Mouse (Mus musculus) forebrain, embryonic 14.5 days (tissue): ENCODE results near the gene Cox5b. TPM values are rescaled to one million over a fixed set of nuclear protein-coding genes. Genes with fewer than 3 reads are reported as not detected.
"Not testable (repeated sequence)": the region's sequence is repeated elsewhere in the genome, so short reads cannot be mapped to it uniquely, and the experiment has no call there.

Experiments used
- ATAC-seq: fragments of 200-750 bp; cut with Nextera tagmentation; 2 replicates; pipeline ENCODE4 v1.8.0; 2017; ENCODE audit warnings: mild to moderate bottlenecking, moderate library complexity
- DNase-seq: peaks from one replicate; pipeline ENCODE4 v3.0.0-alpha.2; 2015; ENCODE audit warnings: low spot score
- H3K27ac ChIP-seq: fragments of 300-500 bp; sonication (generic); 2 replicates; pipeline ENCODE4 v1.5.1; 2014; ENCODE audit warnings: low read depth, mild to moderate bottlenecking, control low read depth, low read length, moderate library complexity
- H3K27me3 ChIP-seq: fragments of 300-500 bp; sonication (generic); replicated peaks from 2 replicates; pipeline ENCODE4 v1.6.1; 2014; ENCODE audit warnings: low read length, control low read depth, mixed read lengths; ENCODE audit not compliant: control insufficient read depth, insufficient read depth
- H3K36me3 ChIP-seq: fragments of 300-500 bp; sonication (generic); 2 replicates; pipeline ENCODE4 v1.6.1; 2014; ENCODE audit warnings: low read length, control low read depth; ENCODE audit not compliant: control insufficient read depth, insufficient read depth
- H3K4me1 ChIP-seq: fragments of 300-500 bp; sonication (generic); 2 replicates; pipeline ENCODE4 v1.6.1; 2014; ENCODE audit warnings: antibody characterized with exemption, low read length, control low read depth; ENCODE audit not compliant: control insufficient read depth, insufficient read depth
- H3K4me2 ChIP-seq: fragments of 300-500 bp; sonication (generic); 2 replicates; pipeline ENCODE4 v1.6.1; 2014; ENCODE audit warnings: mild to moderate bottlenecking, control low read depth, low read length
- H3K4me3 ChIP-seq: fragments of 300-500 bp; sonication (generic); 2 replicates; pipeline ENCODE4 v1.5.1; 2014; ENCODE audit warnings: low read depth, low read length, control low read depth
- H3K9ac ChIP-seq: fragments of 300-500 bp; sonication (generic); 2 replicates; pipeline ENCODE4 v1.6.1; 2014; ENCODE audit warnings: mild to moderate bottlenecking, low read length, control low read depth, moderate library complexity
- H3K9me3 ChIP-seq: fragments of 300-500 bp; sonication (generic); replicated peaks from 2 replicates; pipeline ENCODE4 v1.6.1; 2016; ENCODE audit warnings: low read length, control low read depth, mixed read lengths; ENCODE audit not compliant: control insufficient read depth
- WGBS: fragments of 180-500 bp; shearing (Covaris S2); extraction: QIAGEN DNeasy Blood & Tissue Kit; methylation state at CpG from one replicate; pipeline ENCODE4 v1.1.7; 2014; 5-methylcytosine and 5-hydroxymethylcytosine counted together
- polyA plus RNA-seq: library from polyadenylated mRNA; unstranded; fragments of >200 nt; fragmentation: Nextera tagmentation; extraction: Ambion mirVana; gene quantifications from 2 replicates; pipeline ENCODE4 v1.2.1, GENCODE M21; 2014

Gene Cox5b
- polyA plus RNA-seq, 1 experiment from 2014 or later: 697 TPM

DNA sequence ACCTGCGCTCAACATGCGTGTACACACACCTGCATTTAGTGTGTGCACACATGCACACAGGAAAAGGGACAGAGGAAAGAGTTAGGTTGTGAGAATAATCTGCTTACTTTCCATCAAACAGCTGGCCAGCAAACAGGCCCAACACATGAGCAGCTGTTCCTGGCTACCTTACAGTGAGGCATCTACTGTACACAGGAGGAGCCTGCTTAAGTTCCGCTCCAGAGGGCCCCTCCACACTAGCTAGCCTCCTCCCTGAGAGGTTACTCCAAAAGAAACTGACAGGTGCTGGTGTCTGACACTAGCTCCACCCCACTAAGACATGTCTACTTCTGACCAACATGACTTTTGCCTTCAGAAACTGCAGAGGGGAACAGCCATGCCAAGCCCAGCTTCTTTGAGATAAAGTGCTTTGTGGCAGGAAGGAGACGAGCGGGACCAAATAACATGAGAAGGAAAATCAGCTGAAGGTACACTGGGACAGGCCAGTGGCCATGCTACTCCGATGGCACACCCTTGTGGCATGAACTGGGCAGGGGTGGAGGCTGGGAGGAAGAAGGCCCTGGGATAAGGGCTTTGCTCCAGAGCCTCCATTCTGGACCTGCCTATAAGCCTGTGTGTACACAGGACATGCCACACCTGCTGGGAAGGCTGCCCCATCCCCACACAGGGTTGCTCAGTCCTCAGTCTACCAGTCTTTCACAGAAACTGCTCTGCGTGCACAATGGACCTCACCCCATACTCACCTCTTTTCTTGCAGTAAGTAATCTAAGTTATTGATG lies 32.4 kb upstream of the Cox5b start:
- H3K9ac ChIP-seq: no peak overlapping the region
- no peaks in the 10 kb centered on the region for H3K27me3 ChIP-seq
- H3K36me3 ChIP-seq: no peaks in the 10 kb centered on the region
- no peak for DNase-seq
- H3K4me3 ChIP-seq: no peak overlapping the region
- 90% methylated on average over 7 of the region's 7 CpGs for WGBS
- H3K9me3 ChIP-seq: no peaks in the 10 kb centered on the region
- no peak overlapping the region for H3K27ac ChIP-seq
- no peaks in the 10 kb centered on the region for H3K4me1 ChIP-seq
- no peak overlapping the region for H3K4me2 ChIP-seq
- no peak for ATAC-seq

DNA sequence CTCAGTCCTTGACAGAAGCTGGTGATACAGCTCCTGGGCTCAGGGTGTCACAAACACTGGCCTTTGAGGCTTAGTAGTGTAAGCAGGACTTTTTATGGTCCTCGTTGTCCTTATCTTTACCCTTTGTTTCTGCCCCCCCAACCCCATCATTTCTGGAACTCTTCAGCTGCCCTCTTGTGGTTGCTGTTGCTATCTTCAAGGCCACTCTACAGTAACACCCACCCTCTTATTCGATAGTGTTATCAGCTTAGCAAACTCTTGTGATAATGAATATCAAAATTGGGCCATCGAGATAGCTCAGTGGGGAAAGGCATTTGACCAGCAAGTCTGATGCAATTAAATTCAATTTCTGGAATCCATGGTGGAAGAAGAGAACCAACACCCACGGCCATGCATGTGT lies 26.8 kb upstream of the Cox5b start:
- H3K27ac ChIP-seq: no peak overlapping the region
- no peak overlapping the region for H3K4me3 ChIP-seq
- DNase-seq (peak; percentile 32), ATAC-seq (no peak)
- no peak overlapping the region for H3K9ac ChIP-seq
- no peaks in the 10 kb centered on the region for H3K36me3 ChIP-seq
- no peaks in the 10 kb centered on the region for H3K27me3 ChIP-seq
- no peaks in the 10 kb centered on the region for H3K9me3 ChIP-seq
- no peaks in the 10 kb centered on the region for H3K4me1 ChIP-seq
- WGBS: 78% methylated on average over 4 of the region's 4 CpGs
- no peak overlapping the region for H3K4me2 ChIP-seq

DNA sequence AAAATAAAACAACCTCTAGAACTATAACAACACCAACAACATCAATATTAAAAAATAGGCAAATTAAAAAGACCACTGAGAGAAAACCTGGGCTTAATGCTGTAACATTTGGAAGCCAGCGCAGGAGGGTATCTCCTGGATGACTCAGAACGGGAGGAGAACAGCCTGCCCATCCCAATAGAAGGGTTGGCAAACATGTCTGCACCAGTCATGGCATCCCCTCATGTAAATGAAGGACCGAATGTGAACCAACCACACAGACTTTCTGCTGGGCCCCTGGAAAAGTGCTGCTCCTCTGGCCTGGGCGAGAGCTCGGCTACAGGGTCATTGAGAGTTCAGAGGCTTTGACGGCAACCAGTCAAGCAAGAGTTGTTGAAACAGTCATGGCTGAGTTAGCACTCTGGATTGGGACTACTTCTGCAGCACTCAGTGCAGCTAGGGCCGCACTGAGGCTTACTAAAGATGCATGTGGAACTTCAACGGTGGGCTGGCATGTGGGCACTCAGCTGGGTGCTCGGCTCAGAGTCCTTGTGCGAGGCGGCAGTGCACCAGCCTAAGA lies 26.0 kb upstream of the Cox5b start:
- Histone ChIP-seq H3K9me3 (no peaks in the 10 kb centered on the region), H3K4me3 (no peak overlapping the region), H3K36me3 (no peaks in the 10 kb centered on the region), H3K27me3 (no peaks in the 10 kb centered on the region), H3K4me1 (no peaks in the 10 kb centered on the region), H3K27ac (no peak overlapping the region), H3K4me2 (no peak overlapping the region), H3K9ac (no peak overlapping the region)
- no peak for ATAC-seq
- DNase-seq: no peak
- 78% methylated on average over 11 of the region's 11 CpGs for WGBS

DNA sequence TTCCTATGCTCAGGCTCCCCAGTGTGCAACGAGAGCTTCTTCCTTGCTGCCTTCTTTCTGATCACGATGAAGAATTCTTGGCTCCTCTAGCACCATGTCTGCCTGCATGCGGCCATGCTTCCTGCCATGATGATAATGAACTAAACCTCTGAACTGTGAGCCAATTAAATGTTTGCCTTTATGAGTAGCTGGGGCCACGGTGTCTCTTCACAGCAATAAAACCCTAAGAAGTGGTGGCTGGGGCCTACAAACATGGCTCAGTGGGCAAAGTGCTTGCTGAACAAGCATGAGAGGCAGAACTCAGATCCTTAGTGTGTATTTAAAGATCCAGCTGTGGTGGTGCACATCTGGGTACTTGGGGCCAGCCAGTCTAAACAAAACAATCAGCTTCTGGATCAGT lies 25.3 kb upstream of the Cox5b start:
- no peak for ATAC-seq
- 77% methylated on average over 4 of the region's 4 CpGs for WGBS
- no peak overlapping the region for H3K4me2 ChIP-seq
- no peaks in the 10 kb centered on the region for H3K36me3 ChIP-seq
- no peaks in the 10 kb centered on the region for H3K27me3 ChIP-seq
- H3K27ac ChIP-seq: no peak overlapping the region
- H3K9me3 ChIP-seq: no peaks in the 10 kb centered on the region
- H3K9ac ChIP-seq: no peak overlapping the region
- DNase-seq: no peak
- no peaks in the 10 kb centered on the region for H3K4me1 ChIP-seq
- H3K4me3 ChIP-seq: no peak overlapping the region

DNA sequence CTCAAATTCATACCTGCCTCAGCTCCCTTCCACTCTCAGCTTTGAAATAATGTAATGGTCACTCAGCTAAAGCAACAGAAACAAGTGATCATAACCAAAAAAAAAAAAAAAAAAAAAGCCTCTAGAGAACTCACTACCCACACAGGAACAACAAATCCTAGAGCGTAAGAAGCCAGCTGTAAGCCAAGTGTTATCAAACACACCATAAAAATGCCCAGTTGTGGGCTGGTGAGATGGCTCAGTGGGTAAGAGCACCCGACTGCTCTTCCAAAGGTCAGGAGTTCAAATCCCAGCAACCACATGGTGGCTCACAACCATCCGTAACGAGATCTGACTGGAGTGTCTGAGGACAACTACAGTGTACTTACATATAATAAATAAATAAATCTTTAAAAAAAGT lies 23.2 kb upstream of the Cox5b start:
- H3K27me3 ChIP-seq, H3K36me3 ChIP-seq, H3K4me2 ChIP-seq, DNase-seq, ATAC-seq, H3K4me3 ChIP-seq, H3K27ac ChIP-seq, H3K9me3 ChIP-seq, H3K4me1 ChIP-seq, H3K9ac ChIP-seq: not testable (repeated sequence)
- 86% methylated on average over 4 of the region's 4 CpGs for whole genome bisulfite sequencing

- no peak for DNase-seq
- H3K4me2 ChIP-seq: no peak overlapping the region
- 70% methylated on average over 4 of the region's 4 CpGs for WGBS
- no peaks in the 10 kb centered on the region for H3K4me1 ChIP-seq
- H3K27ac ChIP-seq: no peak overlapping the region
- no peaks in the 10 kb centered on the region for H3K27me3 ChIP-seq
- H3K4me3 ChIP-seq: no peak overlapping the region
- no peak overlapping the region for H3K9ac ChIP-seq
- no peaks in the 10 kb centered on the region for H3K36me3 ChIP-seq
- ATAC-seq: no peak
- H3K9me3 ChIP-seq: no peaks in the 10 kb centered on the region
These were observed 21.0 kb upstream of the Cox5b start for GRCm38 (mm10) chr1:36670256-36670655.

DNA sequence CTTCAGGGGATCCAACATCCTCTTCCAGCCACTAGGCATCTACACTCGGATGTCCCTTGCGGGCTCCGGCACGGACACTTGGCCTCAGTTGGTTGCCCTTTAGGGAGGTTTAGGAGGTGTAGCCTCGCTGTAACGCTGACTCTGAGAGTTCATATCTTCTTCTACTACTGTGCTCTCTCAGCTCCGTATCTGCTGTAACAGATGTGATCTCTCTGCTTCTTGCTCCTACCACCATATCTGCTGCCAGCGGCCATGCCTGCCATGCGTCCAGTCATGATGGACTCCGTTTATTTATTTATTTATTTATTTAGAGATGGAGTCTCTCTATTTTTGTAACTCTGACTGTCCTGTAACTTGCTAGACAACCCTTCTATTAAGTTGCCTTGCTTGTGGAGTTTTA lies 20.0 kb upstream of the Cox5b start:
- no peak for ATAC-seq
- H3K9ac ChIP-seq: no peak overlapping the region
- H3K4me3 ChIP-seq: no peak overlapping the region
- H3K36me3 ChIP-seq: no peaks in the 10 kb centered on the region
- H3K4me2 ChIP-seq: no peak overlapping the region
- 91% methylated on average over 10 of the region's 10 CpGs for WGBS
- H3K9me3 ChIP-seq: no peaks in the 10 kb centered on the region
- no peak for DNase-seq
- H3K4me1 ChIP-seq: no peaks in the 10 kb centered on the region
- no peak overlapping the region for H3K27ac ChIP-seq
- no peaks in the 10 kb centered on the region for H3K27me3 ChIP-seq

DNA sequence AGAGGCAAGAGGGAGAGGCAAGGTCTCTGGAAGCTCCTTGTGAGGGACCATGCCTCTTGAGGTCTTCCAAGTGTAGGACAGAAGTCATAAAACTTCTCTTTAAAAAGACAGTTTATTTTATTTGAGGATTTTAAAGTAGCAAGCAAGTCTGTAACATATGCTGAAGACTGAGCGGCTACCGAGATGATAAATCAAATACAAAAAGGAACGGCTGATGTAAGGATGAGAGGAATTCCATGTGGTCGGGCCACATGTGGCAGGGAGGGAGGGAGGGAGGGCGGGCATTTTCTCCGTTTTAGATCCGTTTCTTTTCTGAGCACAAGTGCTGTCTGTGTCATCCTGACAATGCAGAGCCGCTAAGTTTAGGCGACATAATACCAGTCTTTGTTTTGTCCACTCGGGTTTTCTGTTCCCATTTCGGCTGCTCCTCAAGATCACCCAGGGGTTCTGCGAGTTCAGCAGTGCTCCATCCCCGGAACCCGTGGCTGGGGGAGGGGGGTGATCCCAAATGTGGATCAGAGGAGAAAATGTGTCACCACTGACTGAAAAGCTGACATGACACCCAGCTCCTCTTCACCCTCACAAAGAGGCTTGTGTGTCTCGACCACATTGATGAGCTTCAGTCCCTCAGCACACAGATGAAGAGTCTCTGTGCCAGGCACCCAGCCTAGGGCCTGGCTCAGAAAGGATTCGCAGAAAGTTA lies 18.4 kb upstream of the Cox5b start:
- Histone ChIP-seq H3K9me3 (no peaks in the 10 kb centered on the region), H3K4me1 (no peaks in the 10 kb centered on the region), H3K36me3 (no peaks in the 10 kb centered on the region), H3K4me2 (no peak overlapping the region), H3K4me3 (no peak overlapping the region), H3K9ac (no peak overlapping the region), H3K27ac (no peak overlapping the region), H3K27me3 (no peaks in the 10 kb centered on the region)
- DNase-seq: no peak
- WGBS: 56% methylated on average over 16 of the region's 16 CpGs
- ATAC-seq: no peak

GRCm38 (mm10) chr1:36674936-36675335 lies 16.3 kb upstream of the Cox5b start:
- no peaks in the 10 kb centered on the region for H3K9me3 ChIP-seq
- H3K4me2 ChIP-seq: no peak overlapping the region
- H3K4me1 ChIP-seq: no peaks in the 10 kb centered on the region

More at GRCm38 (mm10) chr1:36674936-36675335, 16.3 kb upstream of the Cox5b start:
- Histone ChIP-seq H3K4me3 (no peak overlapping the region), H3K36me3 (no peaks in the 10 kb centered on the region), H3K27ac (no peak overlapping the region), H3K27me3 (no peaks in the 10 kb centered on the region), H3K9ac (no peak overlapping the region)
- no peak for ATAC-seq
- 74% methylated on average over 3 of the region's 3 CpGs for WGBS
- no peak for DNase-seq
